8 mouse cellular contexts compared by ENCODE assay signal in the genomic region with DNA sequence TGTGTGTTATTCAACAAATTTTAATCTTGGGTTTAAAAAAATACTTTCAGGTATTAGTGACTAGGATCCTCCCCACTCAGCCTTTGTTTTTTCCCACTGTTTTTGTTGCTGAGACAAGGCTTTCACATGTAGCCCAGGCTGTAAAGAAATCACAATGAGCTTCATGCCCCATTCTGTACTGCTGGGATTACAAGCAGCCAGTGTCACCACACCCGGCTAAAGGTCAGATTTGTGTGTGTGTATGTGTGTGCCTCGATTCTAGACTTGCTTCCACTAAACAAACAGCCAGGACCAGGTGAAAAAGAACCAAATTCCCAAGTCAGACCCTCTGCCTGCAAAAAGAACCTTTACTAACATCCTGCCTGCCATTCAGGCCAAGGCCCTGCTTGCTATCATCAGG. TPM values are rescaled to one million over a fixed set of nuclear protein-coding genes. Genes with fewer than 3 reads are reported as not detected.
DNase-seq lines count a peak whose midpoint lies in the region; ATAC-seq and TF ChIP-seq lines count a peak whose summit lies in the region.

No protein-coding gene starts in this region.

- WGBS in heart, embryonic 10.5 days, result 69% methylated on average over 2 of the region's 2 CpGs
- whole genome bisulfite sequencing in hindbrain, embryonic 14.5 days, result 59% methylated on average over 2 of the region's 2 CpGs
- 44% methylated on average over 2 of the region's 2 CpGs for WGBS in midbrain, embryonic 12.5 days

- no peaks in the 10 kb centered on the region for H3K9me3 ChIP-seq in heart, embryonic 10.5 days
- no peaks in the 10 kb centered on the region for H3K9me3 ChIP-seq in MEL (replicated peaks; ENCODE audit: insufficient read depth, low read length)
- H3K9me3 ChIP-seq in hindbrain, embryonic 14.5 days (ENCODE audit: control insufficient read depth, low read length), result no peaks in the 10 kb centered on the region
- no peaks in the 10 kb centered on the region for H3K9me3 ChIP-seq in midbrain, embryonic 12.5 days

- peaks cover 35% of the 10 kb centered on the region for H3K4me1 ChIP-seq in heart, embryonic 10.5 days
- H3K4me1 ChIP-seq in MEL (ENCODE audit: control insufficient read depth in 1 of 2, insufficient read depth in 2 of 2, low read length in 2 of 2), result peaks cover 10 to 31% of the 10 kb centered on the region in 2 experiments
- H3K4me1 ChIP-seq in hindbrain, embryonic 14.5 days (replicated peaks; ENCODE audit: control insufficient read depth, insufficient read depth, low read length), result peaks cover 19% of the 10 kb centered on the region
- peaks cover 23% of the 10 kb centered on the region for H3K4me1 ChIP-seq in midbrain, embryonic 12.5 days

- H3K27me3 ChIP-seq in heart, embryonic 10.5 days (ENCODE audit: insufficient read depth, poor library complexity, severe bottlenecking), result no peaks in the 10 kb centered on the region
- H3K27me3 ChIP-seq in MEL (ENCODE audit: control insufficient read depth in 1 of 2, insufficient read depth in 2 of 2, low read length in 2 of 2), result no peaks in the 10 kb centered on the region
- no peaks in the 10 kb centered on the region for H3K27me3 ChIP-seq in hindbrain, embryonic 14.5 days (ENCODE audit: control insufficient read depth, insufficient read depth, low read length)
- H3K27me3 ChIP-seq in midbrain, embryonic 12.5 days, result no peaks in the 10 kb centered on the region

- DNase-seq in heart, embryonic 10.5 days (ENCODE audit: low spot score), result no peak
- no peak for DNase-seq in heart, adult 11 months
- no peak for DNase-seq in MEL (ENCODE audit: low read depth, low spot score)
- no peak for DNase-seq in hindbrain, embryonic 14.5 days (ENCODE audit: low spot score)
- no peak for DNase-seq in embryo, embryonic 11 days
- DNase-seq in retina, postnatal 1 day, result no peak
- DNase-seq in frontal cortex, postnatal 14 days (ENCODE audit: low spot score in 2 of 2), result no peak

- TF ChIP-seq POLR2A in MEL (IDR thresholded peaks at IDR 0.05; ENCODE audit: control insufficient read depth in 1 of 2, insufficient read depth in 1 of 2, low read depth in 1 of 2, low read length in 2 of 2, poor library complexity in 1 of 2), result no peak

- no peak for TF ChIP-seq CTCF in MEL (IDR thresholded peaks at IDR 0.05 in 2 of 3, conservative IDR thresholded peaks at IDR 0.05 in 1 of 3; ENCODE audit: control insufficient read depth in 1 of 3, insufficient read depth in 1 of 3, low read depth in 2 of 3, low read length in 3 of 3, poor library complexity in 1 of 3, severe bottlenecking in 1 of 3)

- peak overlapping the region; percentile 88 for H3K4me2 ChIP-seq in hindbrain, embryonic 14.5 days (replicated peaks)
- peak overlapping the region; percentile 91 for H3K4me2 ChIP-seq in midbrain, embryonic 12.5 days (replicated peaks)

- H3K36me3 ChIP-seq in heart, embryonic 10.5 days, result peaks cover 17% of the 10 kb centered on the region
- peaks cover 19 to 40% of the 10 kb centered on the region in 2 experiments for H3K36me3 ChIP-seq in MEL (ENCODE audit: control insufficient read depth in 1 of 2, insufficient read depth in 2 of 2, low read length in 2 of 2)
- H3K36me3 ChIP-seq in hindbrain, embryonic 14.5 days (replicated peaks; ENCODE audit: control insufficient read depth, insufficient read depth), result peaks cover 4% of the 10 kb centered on the region; the same call in 1 of the 2 replicates
- H3K36me3 ChIP-seq in midbrain, embryonic 12.5 days, result 0 out of 2 replicates have a peak, but pooled peaks cover 6% of the 10 kb centered on the region

- H3K4me3 ChIP-seq in heart, embryonic 10.5 days, result peak overlapping the region; percentile 99
- H3K4me3 ChIP-seq in MEL (ENCODE audit: control insufficient read depth in 1 of 2, insufficient read depth in 1 of 2, low read depth in 2 of 2, low read length in 2 of 2), result peak overlapping the region; percentile 83 to 88
- H3K4me3 ChIP-seq in hindbrain, embryonic 14.5 days (replicated peaks; ENCODE audit: low read length), result peak overlapping the region; percentile 99
- peak overlapping the region; percentile 98 for H3K4me3 ChIP-seq in midbrain, embryonic 12.5 days

- H3K9ac ChIP-seq in MEL (ENCODE audit: control insufficient read depth, low read depth, low read length, poor library complexity, severe bottlenecking), result peak overlapping the region; percentile 93
- peak overlapping the region; percentile 96; the same call in 1 of the 2 replicates for H3K9ac ChIP-seq in hindbrain, embryonic 14.5 days
- peak overlapping the region; percentile 96 for H3K9ac ChIP-seq in midbrain, embryonic 12.5 days (replicated peaks)

- H3K27ac ChIP-seq in heart, embryonic 10.5 days, result no peak overlapping the region
- no peak overlapping the region for H3K27ac ChIP-seq in MEL (ENCODE audit: control insufficient read depth, low read depth, low read length)
- no peak overlapping the region for H3K27ac ChIP-seq in hindbrain, embryonic 14.5 days
- no peak overlapping the region for H3K27ac ChIP-seq in midbrain, embryonic 12.5 days (replicated peaks)

- TF ChIP-seq RAD21 in MEL (IDR thresholded peaks at IDR 0.05; ENCODE audit: low read depth, low read length), result no peak

- TF ChIP-seq EP300 in MEL (IDR thresholded peaks at IDR 0.05; ENCODE audit: low read depth in 1 of 2, low read length in 2 of 2), result no peak

- peaks cover 67% of the 10 kb centered on the region for H3K79me2 ChIP-seq in MEL (ENCODE audit: control insufficient read depth, insufficient read depth, low read length, poor library complexity)

- ATAC-seq in hindbrain, embryonic 14.5 days (ENCODE audit: low FRiP score), result no peak
- no peak for ATAC-seq in midbrain, embryonic 12.5 days (ENCODE audit: low FRiP score, low read depth)

TF ChIP-seq in MEL, 35 proteins besides CTCF, POLR2A, EP300 and RAD21:
- TF ChIP-seq MAX (IDR thresholded peaks at IDR 0.05; ENCODE audit: low read length), result no peak
- no peak for TF ChIP-seq ZNF384 (IDR thresholded peaks at IDR 0.05; ENCODE audit: low read depth, low read length)
- TF ChIP-seq MXI1 (IDR thresholded peaks at IDR 0.05; ENCODE audit: low read depth, low read length), result no peak
- no peak for TF ChIP-seq ETS1 (IDR thresholded peaks at IDR 0.05; ENCODE audit: low read depth, low read length)
- TF ChIP-seq RCOR1 (IDR thresholded peaks at IDR 0.05; ENCODE audit: low read depth, low read length), result no peak
- TF ChIP-seq POLR2AphosphoS5 (IDR thresholded peaks at IDR 0.05; ENCODE audit: borderline replicate concordance, low read depth, low read length), result no peak
- TF ChIP-seq ZC3H11A (IDR thresholded peaks at IDR 0.05; ENCODE audit: low read depth, low read length), result no peak
- TF ChIP-seq SMC3 (IDR thresholded peaks at IDR 0.05; ENCODE audit: low read depth, low read length), result no peak
- TF ChIP-seq TAL1 (IDR thresholded peaks at IDR 0.05; ENCODE audit: low read length), result no peak

RNA-seq across cellular contexts. Expression of a gene that starts 1.8 kb away (rescaled TPM):
- 81.1 and 87.1 TPM in 2 replicates for polyA plus RNA-seq in heart, embryonic 10.5 days (2016; fragmentation: Nextera tagmentation; extraction: Ambion mirVana)
- 119 and 158 TPM in 2 replicates for total RNA-seq in MEL (2012; rRNA removed)
- 1,000 to 10,000 TPM in 1 of 2 experiments, 100 to 1,000 TPM in 1; 259 to 3,440 TPM for polyA plus RNA-seq in MEL (2012; ENCODE audit: insufficient read depth in 1 of 2, insufficient read length in 2 of 2, low read depth in 1 of 2, low replicate concordance in 2 of 2, missing spikeins in 1 of 2)
- polyA plus RNA-seq in hindbrain, embryonic 14.5 days (2014; fragmentation: Nextera tagmentation; extraction: Ambion mirVana), result 61.9 and 70.5 TPM in 2 replicates
- 88.1 and 94.3 TPM in 2 replicates for polyA plus RNA-seq in midbrain, embryonic 12.5 days (2016; fragmentation: Nextera tagmentation; extraction: Ambion mirVana)

RNA-seq across cellular contexts. Expression of a gene that starts 19.7 kb away (rescaled TPM):
- 321 and 398 TPM in 2 replicates for polyA plus RNA-seq in heart, embryonic 10.5 days (2016; fragmentation: Nextera tagmentation; extraction: Ambion mirVana)
- 157 and 182 TPM in 2 replicates for total RNA-seq in MEL (2012; rRNA removed)
- 100 to 1,000 TPM in 1 of 2 experiments, not detected in 1; 354 TPM for polyA plus RNA-seq in MEL (2012; ENCODE audit: insufficient read depth in 1 of 2, insufficient read length in 2 of 2, low read depth in 1 of 2, low replicate concordance in 2 of 2, missing spikeins in 1 of 2)
- polyA plus RNA-seq in hindbrain, embryonic 14.5 days (2014; fragmentation: Nextera tagmentation; extraction: Ambion mirVana), result 259 and 266 TPM in 2 replicates
- polyA plus RNA-seq in midbrain, embryonic 12.5 days (2016; fragmentation: Nextera tagmentation; extraction: Ambion mirVana), result 330 TPM in 2 replicates

RNA-seq across cellular contexts. Expression of a gene that starts 47.9 kb away (rescaled TPM):
- polyA plus RNA-seq in heart, embryonic 10.5 days (2016; fragmentation: Nextera tagmentation; extraction: Ambion mirVana), result 13.5 and 14.3 TPM in 2 replicates
- 2.5 and 3.4 TPM in 2 replicates for total RNA-seq in MEL (2012; rRNA removed)
- 1 to 10 TPM in 1 of 2 experiments, not detected in 1; 6.5 TPM for polyA plus RNA-seq in MEL (2012; ENCODE audit: insufficient read depth in 1 of 2, insufficient read length in 2 of 2, low read depth in 1 of 2, low replicate concordance in 2 of 2, missing spikeins in 1 of 2)
- 22.9 and 26.7 TPM in 2 replicates for polyA plus RNA-seq in hindbrain, embryonic 14.5 days (2014; fragmentation: Nextera tagmentation; extraction: Ambion mirVana)
- 19.7 and 19.9 TPM in 2 replicates for polyA plus RNA-seq in midbrain, embryonic 12.5 days (2016; fragmentation: Nextera tagmentation; extraction: Ambion mirVana)
